Mouse (Mus musculus) neutrophil, adult 59 days (primary cell): ENCODE measurements around the gene Lrrn3. TPM values are rescaled to one million over a fixed set of nuclear protein-coding genes. Genes with fewer than 3 reads are reported as not detected.

Experiments
- total RNA-seq, 2 experiments: library from RNA; stranded (reverse); gene quantifications; 1 replicate in 1 of 2; 2 replicates in 1 of 2; pipeline ENCODE4 v1.2.4; 2023

Gene Lrrn3
- total RNA-seq, result under 1 TPM in 1 of 2 experiments, not detected in 1; 0.11 TPM

GRCm38 (mm10) chr12:41486331-41486730, at the start of gene Lrrn3:
Gene Lrrn3, minus strand, starts transcription at chr12:41486431.

